Mouse (Mus musculus) limb, embryonic 12.5 days (tissue): ENCODE data around the gene Pmvk. TPM values are rescaled to one million over a fixed set of nuclear protein-coding genes. Genes with fewer than 3 reads are reported as not detected.
A peak's percentile ranks its signal among the peaks of the same experiment; 100 is the strongest.

Experiments
- ATAC-seq: fragments of 200-750 bp; cut with Nextera tagmentation; 2 replicates; pipeline ENCODE4 v1.8.0; 2017; ENCODE audit warnings: low read depth, moderate TSS enrichment; ENCODE audit not compliant: insufficient number of reproducible peaks, insufficient read depth, low FRiP score, low TSS enrichment
- H3K27ac ChIP-seq: fragments of 300-500 bp; sonication (generic); 2 replicates; pipeline ENCODE4 v1.5.1; 2016; ENCODE audit warnings: mild to moderate bottlenecking, moderate library complexity
- H3K27me3 ChIP-seq: fragments of 300-500 bp; sonication (generic); 2 replicates; pipeline ENCODE4 v1.6.1; 2016; ENCODE audit warnings: mild to moderate bottlenecking, moderate library complexity
- H3K36me3 ChIP-seq: fragments of 300-500 bp; sonication (generic); 2 replicates; pipeline ENCODE4 v1.6.1; 2016; ENCODE audit warnings: mild to moderate bottlenecking, moderate library complexity
- H3K4me1 ChIP-seq: fragments of 300-500 bp; sonication (generic); replicated peaks from 2 replicates; pipeline ENCODE4 v1.6.1; 2016
- H3K4me2 ChIP-seq: fragments of 300-500 bp; sonication (generic); 2 replicates; pipeline ENCODE4 v1.6.1; 2016; ENCODE audit warnings: mild to moderate bottlenecking, moderate library complexity
- H3K4me3 ChIP-seq: fragments of 300-500 bp; sonication (generic); replicated peaks from 2 replicates; pipeline ENCODE4 v1.5.1; 2016; ENCODE audit warnings: mild to moderate bottlenecking
- H3K9ac ChIP-seq: fragments of 300-500 bp; sonication (generic); replicated peaks from 2 replicates; pipeline ENCODE4 v1.6.1; 2016; ENCODE audit warnings: mild to moderate bottlenecking, moderate library complexity
- H3K9me3 ChIP-seq: fragments of 300-500 bp; sonication (generic); 2 replicates; pipeline ENCODE4 v1.6.1; 2016; ENCODE audit warnings: mild to moderate bottlenecking, moderate library complexity
- WGBS: fragments of 180-500 bp; shearing (Covaris S2); methylation state at CpG from one replicate; pipeline ENCODE4 v1.1.7; 2016; 5-methylcytosine and 5-hydroxymethylcytosine counted together
- polyA plus RNA-seq: library from polyadenylated mRNA; unstranded; fragments of >200 nt; fragmentation: Nextera tagmentation; extraction: Ambion mirVana; gene quantifications from 2 replicates; pipeline ENCODE4 v1.2.1, GENCODE M21; 2016

The Pmvk gene
- polyA plus RNA-seq, 1 experiment from 2014 or later: 53.4 TPM

GRCm38 (mm10) chr3:89430171-89431159 lies 23.9 kb upstream of the Pmvk start, which contains the start of gene Pygo2:
Pygo2 (plus strand) TSS chr3:89430214.
- 2% methylated on average over 68 of the region's 68 CpGs for WGBS

DNA sequence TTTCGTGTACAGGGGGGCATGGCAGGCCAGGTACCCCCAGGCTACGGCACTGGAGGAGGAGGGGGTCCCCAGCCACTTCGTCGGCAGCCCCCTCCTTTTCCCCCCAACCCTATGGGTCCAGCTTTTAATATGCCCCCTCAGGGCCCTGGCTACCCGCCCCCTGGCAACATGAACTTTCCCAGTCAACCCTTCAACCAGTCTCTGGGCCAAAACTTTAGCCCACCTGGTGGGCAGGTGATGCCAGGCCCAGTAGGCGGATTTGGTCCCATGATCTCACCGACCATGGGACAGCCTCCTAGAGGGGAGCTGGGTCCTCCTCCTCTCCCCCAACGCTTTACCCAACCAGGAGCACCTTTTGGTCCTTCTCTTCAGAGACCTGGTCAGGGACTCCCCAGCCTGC lies 21.7 kb upstream of the Pmvk start:
- H3K27ac ChIP-seq: no peak overlapping the region
- no peak overlapping the region for H3K4me3 ChIP-seq
- H3K36me3 ChIP-seq: peaks cover 38% of the 10 kb centered on the region
- H3K4me1 ChIP-seq: peaks cover 19% of the 10 kb centered on the region
- H3K9me3 ChIP-seq: no peaks in the 10 kb centered on the region
- no peak for ATAC-seq
- WGBS: 95% methylated on average over 8 of the region's 8 CpGs
- H3K9ac ChIP-seq: no peak overlapping the region
- no peaks in the 10 kb centered on the region for H3K27me3 ChIP-seq
- no peak overlapping the region for H3K4me2 ChIP-seq

More at GRCm38 (mm10) chr3:89430171-89431159, 23.9 kb upstream of the Pmvk start, which contains the start of gene Pygo2:
- H3K27me3 ChIP-seq: no peaks in the 10 kb centered on the region
- H3K4me3 ChIP-seq: peak within 1 kb of the TSS; percentile 64
- H3K36me3 ChIP-seq: peaks cover 59% of the 10 kb centered on the region
- H3K9me3 ChIP-seq: no peaks in the 10 kb centered on the region
- peaks cover 10% of the 10 kb centered on the region for H3K4me1 ChIP-seq
- peak within 1 kb of the TSS; percentile 85 for H3K9ac ChIP-seq
- peak; percentile 97 for ATAC-seq
- H3K27ac ChIP-seq: peak within 1 kb of the TSS; percentile 85
- H3K4me2 ChIP-seq: peak within 1 kb of the TSS; percentile 75

DNA sequence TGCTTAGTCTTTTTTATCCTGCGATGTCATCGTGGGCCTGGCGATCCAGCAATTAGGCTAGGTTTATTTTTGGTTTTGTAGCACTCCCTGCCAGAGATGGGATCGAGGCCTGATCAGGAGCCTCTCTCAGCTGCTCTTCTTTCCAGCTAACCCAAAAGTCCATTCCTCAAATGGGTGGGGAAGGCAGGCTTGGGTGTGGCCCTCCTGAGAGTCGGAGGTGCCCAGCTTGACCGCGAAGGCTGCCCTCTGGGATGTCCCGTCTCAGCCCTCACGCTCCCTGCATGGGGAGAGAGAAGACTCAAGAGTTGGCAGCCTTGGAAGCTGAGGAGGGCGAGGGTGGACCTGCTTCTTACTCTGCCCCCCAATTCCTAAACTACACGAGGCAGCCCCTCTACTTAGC lies 19.8 kb upstream of the Pmvk start:
- no peak overlapping the region for H3K9ac ChIP-seq
- peak overlapping the region; percentile 26 for H3K27ac ChIP-seq
- no peak overlapping the region for H3K4me2 ChIP-seq
- no peak for ATAC-seq
- peaks cover 22% of the 10 kb centered on the region for H3K4me1 ChIP-seq
- H3K27me3 ChIP-seq: no peaks in the 10 kb centered on the region
- no peaks in the 10 kb centered on the region for H3K9me3 ChIP-seq
- no peak overlapping the region for H3K4me3 ChIP-seq
- peaks cover 31% of the 10 kb centered on the region for H3K36me3 ChIP-seq
- 83% methylated on average over 11 of the region's 11 CpGs for WGBS

DNA sequence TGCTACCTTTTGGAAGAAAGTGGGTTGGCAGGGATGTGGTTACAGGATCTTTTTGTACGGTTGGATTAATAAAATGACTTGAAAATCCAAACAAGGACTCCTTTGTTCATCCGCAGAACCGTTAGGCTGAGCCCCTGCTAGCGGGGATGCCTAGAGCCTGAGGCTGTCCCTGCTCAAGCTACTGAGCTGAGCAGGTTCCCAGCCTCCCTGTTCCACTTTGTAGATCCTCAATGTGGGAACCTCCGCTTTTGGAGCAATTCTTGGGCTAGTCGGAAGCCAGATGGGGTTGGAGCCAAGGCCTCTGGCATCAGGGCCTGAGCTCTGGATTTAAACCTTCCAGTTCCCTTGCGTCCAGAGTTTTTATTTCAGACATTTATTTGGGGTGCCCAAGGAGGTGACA lies 19.3 kb upstream of the Pmvk start:
- H3K27me3 ChIP-seq: no peaks in the 10 kb centered on the region
- no peak overlapping the region for H3K4me3 ChIP-seq
- peaks cover 22% of the 10 kb centered on the region for H3K4me1 ChIP-seq
- no peaks in the 10 kb centered on the region for H3K9me3 ChIP-seq
- ATAC-seq: no peak
- WGBS: 77% methylated on average over 7 of the region's 7 CpGs
- H3K36me3 ChIP-seq: peaks cover 33% of the 10 kb centered on the region
- H3K4me2 ChIP-seq: no peak overlapping the region
- H3K9ac ChIP-seq: no peak overlapping the region
- peak overlapping the region; percentile 26 for H3K27ac ChIP-seq

GRCm38 (mm10) chr3:89436176-89437113 lies 17.9 kb upstream of the Pmvk start, which contains the start of gene Pbxip1:
Pbxip1 (plus strand) TSS chr3:89436706.
- peak within 1 kb of the TSS; percentile 78 for H3K27ac ChIP-seq
- 3% methylated on average over 16 of the region's 16 CpGs for WGBS

GRCm38 (mm10) chr3:89437269-89437668 lies 17.1 kb upstream of the Pmvk start:
- Histone ChIP-seq H3K27ac (peak overlapping the region; percentile 78), H3K4me1 (peaks cover 12% of the 10 kb centered on the region), H3K4me2 (peak overlapping the region; percentile 70), H3K36me3 (peaks cover 35% of the 10 kb centered on the region), H3K27me3 (no peaks in the 10 kb centered on the region), H3K9ac (peak overlapping the region; percentile 72), H3K9me3 (no peaks in the 10 kb centered on the region), H3K4me3 (peak overlapping the region; percentile 55)
- ATAC-seq: no peak
- 42% methylated on average over 5 of the region's 5 CpGs for WGBS

More at GRCm38 (mm10) chr3:89436176-89437113, 17.9 kb upstream of the Pmvk start, which contains the start of gene Pbxip1:
- Histone ChIP-seq H3K9ac (peak within 1 kb of the TSS; percentile 72), H3K4me2 (peak within 1 kb of the TSS; percentile 70), H3K4me3 (peak within 1 kb of the TSS; percentile 55), H3K4me1 (peaks cover 16% of the 10 kb centered on the region), H3K9me3 (no peaks in the 10 kb centered on the region), H3K27me3 (no peaks in the 10 kb centered on the region), H3K36me3 (peaks cover 41% of the 10 kb centered on the region)
- ATAC-seq: peak; percentile 57

- Histone ChIP-seq H3K27me3 (no peaks in the 10 kb centered on the region), H3K27ac (no peak overlapping the region), H3K9ac (no peak overlapping the region), H3K36me3 (peaks cover 38% of the 10 kb centered on the region), H3K4me1 (peaks cover 12% of the 10 kb centered on the region), H3K9me3 (no peaks in the 10 kb centered on the region), H3K4me2 (no peak overlapping the region), H3K4me3 (no peak overlapping the region)
- WGBS: 90% methylated on average over 2 of the region's 2 CpGs
- no peak for ATAC-seq
These were observed 13.7 kb upstream of the Pmvk start for GRCm38 (mm10) chr3:89440691-89441090.

GRCm38 (mm10) chr3:89448720-89449537 lies 5.4 kb upstream of the Pmvk start:
- H3K4me1 ChIP-seq: peaks cover 14% of the 10 kb centered on the region
- no peak overlapping the region for H3K27ac ChIP-seq
- 75% methylated on average over 13 of the region's 13 CpGs for WGBS
- no peaks in the 10 kb centered on the region for H3K9me3 ChIP-seq
- no peaks in the 10 kb centered on the region for H3K27me3 ChIP-seq
- no peak overlapping the region for H3K9ac ChIP-seq
- no peak overlapping the region for H3K4me3 ChIP-seq
- peaks cover 44% of the 10 kb centered on the region for H3K36me3 ChIP-seq
- 0 out of 2 replicates have a peak, but pooled peaks have one; percentile 10 for ATAC-seq
- no peak overlapping the region for H3K4me2 ChIP-seq

DNA sequence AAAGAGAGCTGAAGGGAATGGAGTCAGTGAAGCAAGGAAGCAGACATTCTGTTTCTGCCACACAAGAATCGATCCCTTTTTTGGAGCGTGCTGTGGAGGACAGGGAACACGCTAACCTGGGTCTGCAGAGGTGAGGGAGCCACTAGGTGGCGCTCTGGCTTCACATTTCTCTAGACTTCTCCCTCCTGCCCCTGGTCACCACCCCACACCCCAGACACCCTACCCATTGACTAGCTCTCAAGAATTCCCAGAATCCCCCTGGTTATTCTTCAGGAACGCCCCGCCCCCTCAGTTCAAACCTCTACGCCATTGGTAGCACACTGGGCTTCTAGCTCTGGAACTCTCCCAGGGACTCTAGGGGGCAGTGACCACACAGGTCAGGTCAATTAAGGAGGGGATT lies 4.8 kb upstream of the Pmvk start:
- no peak overlapping the region for H3K4me3 ChIP-seq
- H3K27ac ChIP-seq: no peak overlapping the region
- peaks cover 38% of the 10 kb centered on the region for H3K36me3 ChIP-seq
- no peaks in the 10 kb centered on the region for H3K9me3 ChIP-seq
- H3K9ac ChIP-seq: no peak overlapping the region
- H3K4me1 ChIP-seq: peaks cover 14% of the 10 kb centered on the region
- no peaks in the 10 kb centered on the region for H3K27me3 ChIP-seq
- ATAC-seq: no peak; the same call in 1 of the 2 replicates
- 52% methylated on average over 7 of the region's 7 CpGs for WGBS
- H3K4me2 ChIP-seq: no peak overlapping the region

- Histone ChIP-seq H3K4me3 (no peak overlapping the region), H3K9me3 (no peaks in the 10 kb centered on the region), H3K9ac (peak overlapping the region; percentile 32; the same call in 1 of the 2 replicates), H3K27ac (no peak overlapping the region), H3K4me2 (no peak overlapping the region), H3K4me1 (peaks cover 17% of the 10 kb centered on the region), H3K36me3 (peaks cover 16% of the 10 kb centered on the region), H3K27me3 (no peaks in the 10 kb centered on the region)
- 80% methylated on average over 1 of the region's 1 CpGs for WGBS
- no peak for ATAC-seq
These were observed 2.4 kb upstream of the Pmvk start for GRCm38 (mm10) chr3:89451916-89452315.
